Mouse (Mus musculus) adrenal gland, postnatal 14 days (tissue): Measurements from ENCODE around the gene Tldc2. TPM values are rescaled to one million over a fixed set of nuclear protein-coding genes. Genes with fewer than 3 reads are reported as not detected.

Source experiments
- total RNA-seq: library from RNA; stranded (reverse); gene quantifications from 2 replicates; pipeline ENCODE4 v1.2.3, GENCODE M21; 2021

Tldc2 gene
- total RNA-seq, 1 experiment from 2014 or later: not detected

Other genes starting within 250 kb of the Tldc2 start
- gene Tgif2, start 247.0 kb upstream of the Tldc2 start, total RNA-seq: 6.9 and 7.7 TPM in 2 replicates
- gene 4930518I15Rik, start 229.1 kb upstream of the Tldc2 start, total RNA-seq: 2.8 and 4.1 TPM in 2 replicates
- gene Rab5if, start 223.9 kb upstream of the Tldc2 start, total RNA-seq: 269 and 294 TPM in 2 replicates
- gene Sla2, start 199.9 kb upstream of the Tldc2 start, total RNA-seq: 0.26 and 1.2 TPM in 2 replicates
- gene Ndrg3, start 95.0 kb upstream of the Tldc2 start, total RNA-seq: 53.4 and 64.4 TPM in 2 replicates
- 8.3 and 9.2 TPM in 2 replicates for gene Dsn1, start 79.9 kb upstream of the Tldc2 start, total RNA-seq
- 31.9 and 33.5 TPM in 2 replicates for gene Soga1, start 7.8 kb upstream of the Tldc2 start, total RNA-seq
- 26.4 and 49.8 TPM in 2 replicates for gene Samhd1, start 48.2 kb downstream of the Tldc2 start, total RNA-seq
- 11.2 and 11.9 TPM in 2 replicates for gene Rbl1, start 117.5 kb downstream of the Tldc2 start, total RNA-seq
- gene Rpn2, start 192.0 kb downstream of the Tldc2 start, total RNA-seq: 210 and 211 TPM in 2 replicates
- 0.23 TPM in 1 of 2 replicates, not detected in the other for gene Mroh8, start 192.5 kb downstream of the Tldc2 start, total RNA-seq